Mouse (Mus musculus) brain, embryonic 18.5 days (tissue): ENCODE results near the gene Rpl23a.

Source experiments
- DNase-seq: peaks from one replicate; pipeline ENCODE4 v3.0.0-alpha.2; 2012; ENCODE audit warnings: low read depth, low spot score

Gene Rpl23a

GRCm38 (mm10) chr11:78182961-78183844, at the start of gene Rpl23a:
Rpl23a (minus strand) TSS chr11:78183584.
- DNase-seq: peak; percentile 94

GRCm38 (mm10) chr11:78231518-78231917, 48.1 kb upstream of the Rpl23a start:
- no peak for DNase-seq

DNA sequence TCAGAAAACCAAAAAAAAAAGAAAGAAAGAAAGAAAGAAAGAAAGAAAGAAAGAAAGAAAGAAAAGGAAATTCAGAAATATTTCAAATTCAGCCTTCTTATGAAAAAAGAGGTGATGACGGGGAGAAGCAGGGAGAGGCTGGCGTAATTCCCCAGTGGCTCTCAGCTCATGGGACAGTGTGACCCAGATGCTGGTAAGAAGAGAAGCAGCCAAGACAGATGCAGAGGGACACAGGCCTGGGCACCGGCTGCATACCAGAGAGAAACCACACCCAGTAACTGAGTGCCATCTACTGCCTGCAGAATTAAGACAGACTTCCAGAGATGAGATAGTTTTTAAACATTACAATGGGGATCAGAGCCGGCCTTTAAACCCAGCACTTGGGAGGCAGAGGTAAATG, 40.2 kb upstream of the Rpl23a start:
- no peak for DNase-seq

- peak; percentile 14 for DNase-seq
Measured at GRCm38 (mm10) chr11:78215709-78216317, 32.4 kb upstream of the Rpl23a start.

- no peak for DNase-seq
Measured at GRCm38 (mm10) chr11:78213086-78213817, 29.9 kb upstream of the Rpl23a start.

- DNase-seq: no peak
Measured at GRCm38 (mm10) chr11:78211513-78211912, 28.1 kb upstream of the Rpl23a start.

GRCm38 (mm10) chr11:78210615-78211014, 27.2 kb upstream of the Rpl23a start:
- DNase-seq: no peak

DNA sequence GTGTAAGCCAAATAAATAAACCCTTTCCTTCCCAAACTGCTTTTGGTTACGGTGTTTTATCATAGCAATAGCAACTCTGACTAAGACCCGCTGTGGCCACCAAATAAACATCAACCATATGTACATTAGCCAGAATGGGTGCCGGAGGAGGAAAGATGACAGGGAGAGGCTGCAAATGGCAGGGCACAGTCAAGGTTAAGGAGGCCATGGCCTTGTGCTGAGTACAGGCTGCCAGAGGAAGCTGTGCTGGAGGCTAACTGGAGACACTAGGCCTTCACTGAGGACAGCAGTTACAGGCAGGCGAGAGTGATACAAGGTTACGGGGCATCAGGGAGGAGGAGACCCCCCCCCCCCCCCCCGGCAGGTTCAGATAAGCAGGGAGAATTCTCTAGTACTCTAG, 26.5 kb upstream of the Rpl23a start:
- no peak for DNase-seq

GRCm38 (mm10) chr11:78207190-78207589, 23.8 kb upstream of the Rpl23a start:
- DNase-seq: no peak

GRCm38 (mm10) chr11:78205361-78206206, 22.2 kb upstream of the Rpl23a start:
- DNase-seq: no peak

- no peak for DNase-seq
Measured at GRCm38 (mm10) chr11:78204287-78204686, 20.9 kb upstream of the Rpl23a start.

DNA sequence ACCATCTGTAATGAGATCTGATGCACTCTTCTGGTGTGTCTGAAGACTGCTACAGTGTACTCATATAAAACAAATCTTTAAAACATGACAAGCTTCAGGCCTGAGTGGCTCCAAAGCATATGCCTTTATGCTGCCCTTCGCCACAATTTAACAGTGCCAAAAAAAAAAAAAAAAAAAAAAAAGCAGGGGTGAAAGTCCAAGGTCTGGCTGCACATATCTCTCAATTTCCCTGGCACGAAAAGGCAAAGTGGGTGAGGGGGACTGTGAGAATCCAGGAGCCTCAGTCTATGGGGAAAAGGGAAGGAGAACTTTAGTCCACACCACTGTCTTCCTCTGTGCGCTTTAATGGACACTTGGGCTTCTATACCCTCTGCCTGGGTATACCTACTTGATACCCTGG, 19.0 kb upstream of the Rpl23a start:
- no peak for DNase-seq

DNA sequence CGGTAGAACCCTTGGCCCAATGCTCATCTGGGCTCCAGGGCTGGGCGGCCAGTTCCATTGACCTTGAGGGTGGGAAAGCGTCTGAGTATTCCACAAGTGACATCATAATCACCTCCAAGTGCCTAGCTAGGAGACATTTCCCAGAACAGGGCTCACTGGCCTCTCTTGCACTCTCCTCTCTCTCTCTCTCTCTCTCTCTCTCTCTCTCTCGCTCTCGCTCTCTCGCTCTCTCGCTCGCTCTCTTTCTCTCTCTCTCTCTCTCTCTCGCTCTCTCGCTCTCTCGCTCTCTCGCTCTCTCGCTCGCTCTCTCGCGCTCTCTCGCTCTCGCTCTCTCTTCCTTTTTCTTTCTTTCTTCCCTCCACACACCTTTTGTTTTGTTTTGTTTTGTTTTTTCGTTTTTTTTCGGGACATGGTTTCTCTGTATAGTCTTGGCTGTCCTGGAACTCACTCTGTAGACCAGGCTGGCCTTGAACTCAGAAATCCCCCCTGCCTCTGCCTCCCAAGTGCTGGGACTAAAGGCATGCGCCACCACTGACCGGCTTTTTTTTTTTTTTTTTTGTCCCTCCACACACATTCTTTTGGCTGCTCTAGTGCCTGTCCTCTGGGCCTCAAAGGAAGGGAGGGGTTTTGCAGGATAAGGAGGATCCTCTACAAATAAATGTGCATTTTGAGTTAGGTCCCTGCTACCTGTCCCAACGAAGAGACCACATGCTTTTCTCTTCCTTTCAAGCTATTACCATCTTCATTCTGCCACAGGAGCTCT, 11.9 kb upstream of the Rpl23a start:
- DNase-seq: no peak

DNA sequence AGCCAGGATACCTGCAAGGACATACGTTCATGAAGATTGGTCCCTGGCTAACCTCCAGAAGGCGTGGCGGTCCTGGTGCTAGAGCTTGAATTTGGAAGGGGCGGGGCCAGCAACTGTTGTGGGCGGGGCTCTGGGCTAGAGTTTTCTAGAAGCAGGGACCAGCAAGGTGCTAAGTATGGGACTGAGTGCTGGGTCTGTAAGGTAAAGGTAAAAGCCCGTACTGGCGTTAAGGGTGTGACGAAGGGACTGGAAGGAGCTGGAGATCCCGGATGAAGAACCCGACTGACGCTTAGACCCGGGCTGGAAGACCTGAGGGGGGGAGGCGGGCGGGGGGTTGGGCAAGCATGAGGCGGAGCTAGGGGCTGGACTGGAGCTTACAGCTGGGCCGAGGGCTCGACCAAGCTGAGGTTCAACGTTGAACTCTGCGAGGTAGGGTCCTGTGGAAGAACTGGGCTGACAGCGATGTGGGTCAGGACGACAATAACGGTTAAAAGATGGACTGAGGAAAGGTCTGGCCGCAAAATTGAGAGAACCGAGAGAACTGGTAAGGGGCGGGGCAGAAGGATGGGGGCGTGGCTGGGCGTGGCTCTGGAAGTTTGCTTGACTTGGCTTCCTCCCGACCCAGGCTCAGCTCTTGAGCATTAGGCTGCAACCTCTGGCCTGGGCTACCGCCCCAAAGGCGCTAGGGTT, 11.2 kb upstream of the Rpl23a start:
- DNase-seq: no peak

- DNase-seq: no peak
Measured at GRCm38 (mm10) chr11:78193113-78193512, 9.7 kb upstream of the Rpl23a start, which contains the start of gene Proca1. Proca1 (plus strand) TSS chr11:78193392.

GRCm38 (mm10) chr11:78190041-78190440, 6.7 kb upstream of the Rpl23a start:
- DNase-seq: no peak

- DNase-seq: no peak
Measured at GRCm38 (mm10) chr11:78189234-78190040, 6.1 kb upstream of the Rpl23a start.

GRCm38 (mm10) chr11:78188331-78189233, 5.2 kb upstream of the Rpl23a start, which contains the start of gene Rab34:
Rab34 (plus strand) TSS chr11:78188430.
- DNase-seq: no peak
